Mouse (Mus musculus) lung, adult 2 months (tissue): ENCODE data around the gene Snrnp25. TPM values are rescaled to one million over a fixed set of nuclear protein-coding genes. Genes with fewer than 3 reads are reported as not detected.
"Not testable (repeated sequence)": the region's sequence is repeated elsewhere in the genome, so short reads cannot be mapped to it uniquely, and the experiment has no call there.

Source experiments
- DNase-seq: peaks from one replicate; pipeline ENCODE4 v3.0.0; 2022
- H3K4me1 ChIP-seq: fragments of 200-500 bp; 2 replicates; pipeline ENCODE4 v1.6.1; 2011; ENCODE audit warnings: low read length; ENCODE audit not compliant: control insufficient read depth, insufficient read depth
- H3K4me3 ChIP-seq: fragments of 200-500 bp; replicated peaks from 2 replicates; pipeline ENCODE3; 2011; ENCODE audit warnings: low read depth, mild to moderate bottlenecking, control low read depth, low read length; ENCODE audit errors: extremely low read depth
- CTCF ChIP-seq: fragments of 200-500 bp; IDR thresholded peaks from 2 replicates; pipeline ENCODE4 v1.5.1; 2011; ENCODE audit warnings: mild to moderate bottlenecking, low read length, control low read depth; ENCODE audit not compliant: insufficient read depth
- POLR2A ChIP-seq: fragments of 200-500 bp; IDR thresholded peaks from 2 replicates; pipeline ENCODE4 v1.6.1; 2011; ENCODE audit warnings: low read depth, mild to moderate bottlenecking, control low read depth, low read length, borderline replicate concordance; ENCODE audit errors: extremely low read depth
- WGBS: fragments of 180-500 bp; shearing (Covaris S2); methylation state at CpG from one replicate; pipeline ENCODE4 v1.1.7; 2018; 5-methylcytosine and 5-hydroxymethylcytosine counted together
- polyA plus RNA-seq: library from polyadenylated mRNA; depleted of rRNA; stranded (reverse); fragments of >200 nt; gene quantifications from 2 replicates; pipeline ENCODE4 v1.2.3, GENCODE M21; 2012

Gene Snrnp25
- polyA plus RNA-seq, 1 experiment = 16.5 TPM

DNA sequence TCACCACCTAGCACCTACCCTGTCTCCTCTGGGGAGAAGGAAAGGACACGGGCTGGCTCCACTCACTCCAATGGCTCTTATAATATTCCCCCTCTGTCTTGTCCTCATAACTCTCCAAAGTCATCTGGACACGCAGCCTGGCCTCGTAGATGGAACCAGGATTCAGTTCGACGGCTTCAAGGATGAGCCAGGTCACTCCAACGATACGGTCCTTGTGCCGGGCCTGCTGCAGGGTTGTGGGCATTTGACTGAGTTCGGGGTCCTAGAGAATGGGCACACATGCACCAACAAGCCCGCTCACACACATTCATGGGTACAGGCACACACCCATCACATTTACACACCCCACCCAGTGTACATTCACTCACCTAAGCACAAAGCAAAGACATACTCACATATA, 12.1 kb upstream of the Snrnp25 start:
- whole genome bisulfite sequencing = 87% methylated on average over 10 of the region's 10 CpGs
- TF ChIP-seq POLR2A = no peak
- TF ChIP-seq CTCF = no peak
- no peaks in the 10 kb centered on the region for H3K4me1 ChIP-seq
- no peak for DNase-seq
- H3K4me3 ChIP-seq = no peak overlapping the region

DNA sequence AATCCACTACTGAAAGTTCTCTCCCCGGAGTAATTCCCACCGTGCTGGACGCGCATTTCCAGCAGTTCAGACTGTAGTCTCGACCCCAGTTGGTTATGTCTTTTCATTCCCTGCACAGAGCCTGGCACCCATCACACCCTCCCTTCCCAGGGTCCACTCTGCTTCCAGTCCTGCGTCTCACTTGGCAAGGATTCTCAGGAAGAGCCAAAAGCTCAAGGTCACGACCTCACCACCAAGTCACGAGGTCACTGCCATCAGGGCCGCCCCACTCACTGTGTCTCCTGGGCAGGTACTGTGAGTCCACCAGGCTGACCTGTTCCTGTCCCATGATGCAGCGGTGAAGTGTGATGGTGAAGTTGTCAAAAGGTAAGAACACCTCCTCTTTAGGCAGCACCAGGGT, 11.1 kb upstream of the Snrnp25 start:
- TF ChIP-seq CTCF = no peak
- TF ChIP-seq POLR2A = no peak
- Histone ChIP-seq H3K4me1 (no peaks in the 10 kb centered on the region), H3K4me3 (no peak overlapping the region)
- 72% methylated on average over 10 of the region's 10 CpGs for WGBS
- DNase-seq = no peak

DNA sequence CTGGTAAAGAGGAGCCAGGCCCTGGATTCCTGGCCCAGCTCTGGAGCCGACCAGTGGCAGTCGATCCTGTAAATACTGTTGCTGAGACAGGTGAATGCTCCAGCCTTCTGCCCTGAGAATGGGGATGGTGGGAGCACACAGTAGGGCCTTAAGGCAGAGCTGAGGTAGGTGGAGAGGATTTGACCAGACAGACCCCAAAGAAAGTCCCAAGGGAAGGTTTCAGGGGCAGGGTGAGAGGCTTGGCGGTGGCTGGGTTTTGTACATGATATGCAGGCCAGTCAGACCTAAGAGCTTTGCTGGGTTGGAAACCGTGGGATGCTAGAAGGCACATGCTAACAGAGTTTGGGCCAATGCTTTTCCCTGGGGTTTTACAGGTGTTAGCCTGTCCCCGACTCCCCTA, 10.6 kb upstream of the Snrnp25 start:
- H3K4me1 ChIP-seq = no peaks in the 10 kb centered on the region
- 84% methylated on average over 5 of the region's 5 CpGs for WGBS
- DNase-seq = no peak
- no peak overlapping the region for H3K4me3 ChIP-seq
- TF ChIP-seq POLR2A (no peak), CTCF (no peak)

DNA sequence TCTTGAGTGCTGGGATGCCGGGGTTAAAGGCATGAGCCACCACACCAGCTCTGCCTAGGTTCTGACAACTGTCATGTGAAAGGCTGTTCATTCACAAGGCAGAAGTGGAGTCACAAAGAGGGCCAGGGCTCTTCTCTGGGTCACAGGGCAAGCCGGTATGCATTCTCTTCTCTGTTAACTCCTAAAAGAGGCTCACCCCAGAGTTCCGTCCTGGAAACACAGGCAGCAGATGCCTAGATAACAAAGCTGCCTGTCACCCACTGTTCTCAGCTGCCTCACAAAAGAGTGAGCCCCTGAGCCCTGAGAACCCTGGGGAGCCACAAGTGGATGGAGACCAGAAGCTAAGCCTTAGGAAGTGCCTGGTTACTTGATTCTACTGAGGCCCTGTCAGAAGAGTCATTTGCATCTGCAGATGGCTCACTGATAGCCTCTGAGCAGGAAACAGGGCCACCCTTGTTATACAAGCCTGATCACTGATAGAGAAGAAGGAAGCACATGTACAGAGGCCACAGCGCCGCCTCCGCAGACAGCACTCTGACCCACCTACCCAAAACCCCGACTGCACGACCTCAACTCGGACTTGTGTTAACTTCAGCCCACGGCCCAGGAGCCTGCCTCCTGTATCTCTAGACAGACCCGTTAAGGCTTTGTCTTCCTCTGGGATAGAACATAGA, 9.2 kb upstream of the Snrnp25 start:
- Histone ChIP-seq H3K4me3 (no peak overlapping the region), H3K4me1 (no peaks in the 10 kb centered on the region)
- TF ChIP-seq CTCF (no peak), POLR2A (no peak)
- 35% methylated on average over 11 of the region's 11 CpGs for WGBS
- DNase-seq = no peak

DNA sequence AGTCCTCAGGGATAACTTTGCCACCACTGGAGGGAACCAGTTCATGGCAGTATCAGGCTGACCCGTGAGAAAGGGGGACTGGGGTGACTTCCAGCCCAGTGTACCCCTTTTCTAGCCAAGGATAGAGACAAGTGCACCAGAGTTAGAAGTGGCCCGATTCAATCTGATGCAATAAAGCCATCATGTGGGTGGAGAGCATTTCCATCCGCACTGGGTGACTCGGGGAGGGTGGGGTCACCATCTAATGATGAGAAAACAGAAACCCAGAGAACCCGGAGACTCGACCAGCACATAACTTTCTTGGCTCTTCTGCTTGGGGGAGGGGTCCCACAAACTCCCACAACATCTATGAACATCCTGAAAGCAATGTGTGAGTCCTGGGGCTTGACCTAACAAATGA, 8.5 kb upstream of the Snrnp25 start:
- TF ChIP-seq CTCF = no peak
- TF ChIP-seq POLR2A = no peak
- Histone ChIP-seq H3K4me1 (no peaks in the 10 kb centered on the region), H3K4me3 (no peak overlapping the region)
- DNase-seq = no peak
- 58% methylated on average over 6 of the region's 6 CpGs for WGBS

DNA sequence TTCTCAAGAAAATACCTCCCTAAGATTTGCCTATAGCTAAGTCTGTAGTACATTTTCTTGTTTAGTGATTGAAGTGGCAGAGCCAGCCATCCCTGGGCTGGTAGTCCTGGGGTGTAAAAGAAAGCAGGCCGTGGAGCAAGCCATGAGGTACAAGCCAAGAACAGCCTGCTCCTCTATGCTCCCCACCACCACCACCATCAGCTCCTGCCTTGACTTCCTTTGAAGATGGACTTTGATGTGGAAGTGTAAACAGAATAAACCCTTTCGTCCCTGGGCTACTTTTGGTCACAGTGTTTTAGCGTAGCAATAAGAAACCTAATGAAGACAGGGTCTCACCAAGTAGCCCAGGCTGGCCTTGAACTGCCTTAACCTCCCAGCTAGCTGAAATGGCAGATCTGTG, 7.4 kb upstream of the Snrnp25 start:
- WGBS = 44% methylated on average over 3 of the region's 3 CpGs
- TF ChIP-seq POLR2A (no peak), CTCF (no peak)
- Histone ChIP-seq H3K4me1 (no peaks in the 10 kb centered on the region), H3K4me3 (no peak overlapping the region)
- no peak for DNase-seq

DNA sequence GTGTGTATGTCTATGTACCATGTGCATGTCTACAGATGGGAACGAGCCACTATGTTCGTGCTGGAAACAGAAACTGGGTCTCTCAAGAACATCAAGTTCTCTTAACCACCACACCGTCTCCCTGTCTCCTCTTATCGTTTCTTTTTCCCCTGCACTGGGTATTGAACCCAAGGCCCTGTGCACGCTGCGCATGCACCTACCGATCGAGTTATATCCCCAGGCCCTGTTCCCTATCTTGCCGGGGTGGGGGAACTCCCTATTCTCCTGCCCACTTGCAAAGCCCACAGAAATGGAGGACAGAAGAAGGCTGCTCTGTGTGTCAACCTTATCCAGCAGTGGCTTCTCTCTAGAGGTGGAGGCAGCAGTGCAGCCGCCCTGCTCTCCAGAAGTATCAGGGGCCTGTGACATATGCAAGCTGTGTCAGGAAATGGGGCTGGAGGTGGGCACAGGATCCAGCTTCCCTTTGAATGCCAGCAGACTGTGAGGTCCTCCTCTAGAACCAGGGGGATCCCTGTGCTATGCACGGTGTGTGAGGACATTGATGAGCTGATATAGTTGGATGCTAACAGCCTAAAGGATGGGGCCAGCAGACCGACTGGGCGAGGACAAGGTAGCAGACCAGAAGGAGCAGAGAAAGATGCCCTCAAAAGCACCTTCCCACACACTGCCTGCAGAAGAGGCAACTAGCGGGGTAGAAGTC, 6.8 kb upstream of the Snrnp25 start:
- no peak overlapping the region for H3K4me3 ChIP-seq
- H3K4me1 ChIP-seq = no peaks in the 10 kb centered on the region
- TF ChIP-seq CTCF (no peak), POLR2A (no peak)
- 66% methylated on average over 14 of the region's 14 CpGs for WGBS
- no peak for DNase-seq

DNA sequence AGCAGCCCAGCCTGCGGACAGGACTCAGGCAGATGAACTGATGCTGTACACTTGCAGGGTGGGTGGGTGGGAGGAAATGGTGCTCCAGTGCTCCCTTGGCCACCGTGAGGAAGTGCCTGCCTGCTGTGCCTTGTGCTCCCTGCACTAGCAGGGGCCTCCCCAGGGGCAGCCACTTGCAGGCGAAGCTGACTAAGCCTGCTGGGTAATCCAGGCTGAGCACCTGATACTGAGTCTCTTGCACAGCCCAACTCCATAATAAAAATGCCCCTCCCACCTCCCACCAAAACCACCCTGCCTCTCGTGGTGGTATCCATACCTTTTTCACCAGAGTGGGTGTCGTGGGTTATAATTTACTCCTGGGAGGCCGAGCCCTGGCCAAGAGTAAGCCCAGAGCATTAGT, 6.0 kb upstream of the Snrnp25 start:
- H3K4me1 ChIP-seq = no peaks in the 10 kb centered on the region
- 48% methylated on average over 6 of the region's 6 CpGs for WGBS
- H3K4me3 ChIP-seq = no peak overlapping the region
- DNase-seq = no peak
- TF ChIP-seq POLR2A = no peak
- no peak for TF ChIP-seq CTCF

DNA sequence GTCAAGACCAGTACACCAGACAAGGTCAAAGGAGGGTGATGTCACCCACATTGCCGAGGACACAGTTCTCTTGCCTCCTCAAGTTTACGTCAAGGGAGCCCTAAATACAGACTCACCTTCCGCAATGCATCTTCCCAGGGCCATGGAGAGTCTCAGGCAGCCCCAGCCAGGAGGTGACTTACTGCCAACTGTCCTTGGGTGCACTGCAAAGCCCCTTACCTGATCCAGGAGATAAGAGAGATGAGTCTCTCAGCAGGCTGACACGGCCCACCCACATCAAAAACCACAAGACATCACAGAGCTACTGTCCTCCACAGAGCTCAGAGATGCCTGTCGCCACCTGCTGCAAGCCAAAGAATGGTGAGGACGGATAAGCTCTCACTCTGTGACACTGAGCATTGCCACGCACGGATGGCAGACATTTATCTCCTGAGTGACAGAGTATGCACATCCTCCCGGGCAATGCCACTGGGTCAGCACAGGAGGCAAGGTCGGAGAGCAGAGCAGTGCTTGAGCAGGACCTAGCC, 5.1 kb upstream of the Snrnp25 start, which contains the start of gene Il9r:
Gene Il9r, minus strand, starts transcription at position 205 of the 527 bp plus-strand sequence.
- 51% methylated on average over 10 of the region's 10 CpGs for WGBS
- H3K4me3 ChIP-seq = no peak within 1 kb of the TSS
- no peak for DNase-seq

DNA sequence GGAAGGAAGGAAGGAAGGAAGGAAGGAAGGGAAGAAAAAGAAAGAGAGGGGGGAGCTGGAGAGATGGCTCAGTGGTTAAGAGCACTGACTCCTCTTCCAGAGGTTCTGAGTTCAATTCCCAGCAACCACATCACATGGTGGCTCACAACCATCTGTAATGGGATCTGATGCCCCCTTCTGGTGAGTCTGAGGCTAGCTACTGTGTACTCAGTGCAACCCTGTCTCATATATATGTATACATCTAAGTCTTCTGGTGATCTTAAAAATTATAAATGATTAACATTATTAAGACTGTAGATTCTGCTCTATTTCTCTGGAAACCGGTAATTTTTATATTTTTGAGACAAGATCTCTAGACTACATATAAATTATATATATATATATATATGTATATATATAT, 4.2 kb upstream of the Snrnp25 start:
- 61% methylated on average over 1 of the region's 1 CpGs for WGBS

More for the DNA sequence above, 5.1 kb upstream of the Snrnp25 start, which contains the start of gene Il9r:
- TF ChIP-seq POLR2A (no peak), CTCF (no peak)
- H3K4me1 ChIP-seq = no peaks in the 10 kb centered on the region

More for the DNA sequence above, 4.2 kb upstream of the Snrnp25 start:
- not testable (repeated sequence) for H3K4me3 ChIP-seq, DNase-seq, H3K4me1 ChIP-seq
